ENCODE assay signal across 8 mouse cellular contexts in genomic region chr2:113535685-113536084, GRCm38 (mm10).
DNase-seq lines count a peak whose midpoint lies in the region; ATAC-seq and TF ChIP-seq lines count a peak whose summit lies in the region.
"Had no signal": no experiment of that assay in that cellular context is flagged by ENCODE, and none has a peak within 500 bp of the region (broad histone marks: within the 10 kb centered on the region; RNA-seq: fewer than 3 reads in every experiment).

No protein-coding gene starts in this region.

- no peak overlapping the region for H3K4me2 ChIP-seq in liver, embryonic 12.5 days
- H3K4me2 ChIP-seq: liver, embryonic 13.5 days had no signal

- no peak overlapping the region for H3K9ac ChIP-seq in liver, adult 2 months (ENCODE audit: low read depth, low read length)
- no peak overlapping the region for H3K9ac ChIP-seq in liver, embryonic 12.5 days
- H3K9ac ChIP-seq: liver, embryonic 13.5 days had no signal

- no peak for TF ChIP-seq POLR2A in liver, adult 2 months (IDR thresholded peaks at IDR 0.05; ENCODE audit: extremely low read depth, insufficient read depth, low read length)
- TF ChIP-seq POLR2A in embryonic fibroblast, embryonic 13.5 days (IDR thresholded peaks at IDR 0.05; ENCODE audit: low read depth, low read length), result no peak

- no peaks in the 10 kb centered on the region for H3K9me3 ChIP-seq in liver, embryonic 12.5 days (replicated peaks)
- H3K9me3 ChIP-seq: liver, embryonic 13.5 days had no signal

- 40% methylated on average over 5 of the region's 5 CpGs for WGBS in liver, adult 2 months
- WGBS in liver, embryonic 12.5 days (ENCODE audit: insufficient replicate concordance), result 42% methylated on average over 5 of the region's 5 CpGs

- H3K27me3 ChIP-seq in liver, adult 2 months (ENCODE audit: control insufficient read depth, insufficient read depth, low read length), result no peaks in the 10 kb centered on the region
- H3K27me3 ChIP-seq in liver, embryonic 12.5 days (replicated peaks), result no peaks in the 10 kb centered on the region
- H3K27me3 ChIP-seq: liver, embryonic 13.5 days had no signal

- no peaks in the 10 kb centered on the region for H3K79me2 ChIP-seq in liver, adult 2 months (ENCODE audit: control insufficient read depth, insufficient read depth, low read length)

- H3K4me1 ChIP-seq in liver, adult 2 months (ENCODE audit: control insufficient read depth, insufficient read depth, low read length), result peaks cover 18% of the 10 kb centered on the region
- H3K4me1 ChIP-seq in liver, embryonic 12.5 days, result no peaks in the 10 kb centered on the region
- H3K4me1 ChIP-seq in embryonic fibroblast, embryonic 13.5 days (ENCODE audit: control insufficient read depth, insufficient read depth, low read length), result peaks cover 24% of the 10 kb centered on the region
- H3K4me1 ChIP-seq: liver, embryonic 13.5 days had no signal

- no peak overlapping the region for H3K27ac ChIP-seq in liver, adult 2 months (replicated peaks; ENCODE audit: insufficient read depth, low read depth, low read length)
- H3K27ac ChIP-seq in liver, embryonic 12.5 days, result no peak overlapping the region
- H3K27ac ChIP-seq in embryonic fibroblast, embryonic 13.5 days (ENCODE audit: insufficient read depth, low read length), result peak overlapping the region; percentile 95
- H3K27ac ChIP-seq: liver, embryonic 13.5 days had no signal

- no peak overlapping the region for H3K4me3 ChIP-seq in liver, adult 2 months (ENCODE audit: insufficient read depth, low read depth, low read length)
- H3K4me3 ChIP-seq in liver, embryonic 12.5 days, result no peak overlapping the region
- H3K4me3 ChIP-seq in embryonic fibroblast, embryonic 13.5 days (ENCODE audit: insufficient read depth, low read length), result no peak overlapping the region
- H3K4me3 ChIP-seq: liver, embryonic 13.5 days had no signal

- no peak for ATAC-seq in liver, embryonic 12.5 days

- DNase-seq in liver, adult 2 months (ENCODE audit: extremely low read depth, low read depth, low spot score), result peak; percentile 64
- peak; percentile 2 for DNase-seq in c-Kit-positive CD71-positive TER-119-positive erythroid progenitor cells, embryonic 14.5 days (ENCODE audit: low spot score)
- peak; percentile 12 to 17 for DNase-seq in layer of hippocampus, postnatal 36 days
- DNase-seq in skeletal muscle tissue, adult 2 months (ENCODE audit: low read depth, low spot score), result peak; percentile 8
- no peak for DNase-seq in adrenal gland, adult 2 months
- DNase-seq: liver, embryonic 13.5 days had no signal

- H3K36me3 ChIP-seq in liver, adult 2 months (ENCODE audit: control insufficient read depth, insufficient read depth, low read length), result no peaks in the 10 kb centered on the region
- H3K36me3 ChIP-seq in liver, embryonic 12.5 days, result no peaks in the 10 kb centered on the region
- H3K36me3 ChIP-seq: liver, embryonic 13.5 days had no signal

- TF ChIP-seq CTCF in liver, adult 2 months (IDR thresholded peaks at IDR 0.05; ENCODE audit: low read depth, low read length), result peak; percentile 48
- no peak for TF ChIP-seq CTCF in embryonic fibroblast, embryonic 13.5 days (IDR thresholded peaks at IDR 0.05; ENCODE audit: borderline replicate concordance, insufficient read depth, low read length)
